Mouse (Mus musculus): ENCODE data around the gene Fgf22. TPM values are rescaled to one million over a fixed set of nuclear protein-coding genes. Genes with fewer than 3 reads are reported as not detected.

Gene Fgf22
- polyA plus RNA-seq, 1 experiment from 2014 or later = 0.30 TPM

DNA sequence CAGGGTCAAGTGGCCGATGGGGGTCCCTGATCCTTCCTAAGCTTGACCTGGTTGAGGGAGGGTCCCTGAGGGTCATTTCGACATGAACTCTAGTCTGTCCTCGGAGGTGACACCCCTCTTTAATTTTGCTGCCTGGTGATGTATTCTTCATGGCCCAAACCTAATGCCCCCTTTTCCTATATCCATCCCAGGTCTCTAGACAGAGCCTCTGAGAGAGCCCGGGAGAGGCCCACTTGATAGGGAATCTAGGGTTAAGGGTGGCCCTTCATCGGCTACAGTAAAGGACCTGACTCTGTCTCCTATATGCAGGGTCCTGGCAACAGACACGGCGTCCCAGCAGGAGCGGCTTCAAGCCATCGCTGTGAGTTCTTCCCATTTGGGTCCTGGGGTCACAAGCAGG is 51.5 kb downstream of the Fgf22 start:
- TF ChIP-seq CTCF (IDR thresholded peaks at IDR 0.05; ENCODE audit: low read depth) = no peak
- no peak for ATAC-seq (ENCODE audit: insufficient read depth)
- no peak overlapping the region for H3K4me2 ChIP-seq
- H3K4me3 ChIP-seq (ENCODE audit: low read depth, low read length) = no peak overlapping the region
- H3K27me3 ChIP-seq (ENCODE audit: insufficient read depth, low read length) = no peaks in the 10 kb centered on the region
- no peak for DNase-seq
- H3K4me1 ChIP-seq (ENCODE audit: insufficient read depth) = peaks cover 13% of the 10 kb centered on the region
- no peaks in the 10 kb centered on the region for H3K9me3 ChIP-seq (ENCODE audit: low read depth, low read length)
- peaks cover 19% of the 10 kb centered on the region for H3K36me3 ChIP-seq (ENCODE audit: insufficient read depth)
- H3K27ac ChIP-seq (ENCODE audit: low read depth) = no peak overlapping the region
- no peak overlapping the region for H3K9ac ChIP-seq
- 83% methylated on average over 9 of the region's 9 CpGs for WGBS

DNA sequence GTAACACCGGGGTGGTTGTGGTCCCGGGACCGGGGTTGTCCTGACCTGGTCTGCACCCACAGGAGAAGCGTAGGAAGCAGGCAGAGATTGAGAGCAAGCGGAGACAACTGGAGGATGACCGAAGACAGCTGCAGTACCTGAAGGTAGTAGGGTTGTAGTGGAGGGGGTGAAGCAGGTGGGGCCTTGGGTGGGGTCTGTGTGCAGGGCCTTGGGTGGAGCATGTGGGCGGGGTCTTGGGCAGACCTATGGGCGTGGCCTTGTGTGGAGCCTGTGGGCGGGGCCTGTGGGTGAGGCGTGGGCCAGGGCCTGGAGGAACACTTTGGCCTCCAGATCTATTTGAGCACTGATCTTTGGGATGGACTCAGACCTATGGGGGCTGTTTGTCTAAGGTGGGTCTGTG is 52.1 kb downstream of the Fgf22 start:
- DNase-seq = no peak
- WGBS = 73% methylated on average over 10 of the region's 10 CpGs
- Histone ChIP-seq H3K27ac (ENCODE audit: low read depth) (peak overlapping the region; percentile 18; the same call in 1 of the 2 replicates), H3K36me3 (ENCODE audit: insufficient read depth) (peaks cover 23% of the 10 kb centered on the region), H3K4me1 (ENCODE audit: insufficient read depth) (peaks cover 12% of the 10 kb centered on the region), H3K27me3 (ENCODE audit: insufficient read depth, low read length) (no peaks in the 10 kb centered on the region), H3K4me2 (no peak overlapping the region), H3K9ac (no peak overlapping the region), H3K4me3 (ENCODE audit: low read depth, low read length) (no peak overlapping the region), H3K9me3 (ENCODE audit: low read depth, low read length) (no peaks in the 10 kb centered on the region)
- TF ChIP-seq CTCF (IDR thresholded peaks at IDR 0.05; ENCODE audit: low read depth) = no peak
- ATAC-seq (ENCODE audit: insufficient read depth) = no peak

- peak; percentile 15; the same call in 1 of the 2 replicates for ATAC-seq (ENCODE audit: insufficient read depth)
- peak; percentile 41 for DNase-seq
- Histone ChIP-seq H3K36me3 (ENCODE audit: insufficient read depth) (peaks cover 26% of the 10 kb centered on the region), H3K27me3 (ENCODE audit: insufficient read depth, low read length) (no peaks in the 10 kb centered on the region), H3K4me3 (ENCODE audit: low read depth, low read length) (no peak overlapping the region), H3K27ac (ENCODE audit: low read depth) (peak overlapping the region; percentile 77; the same call in 1 of the 2 replicates), H3K4me1 (ENCODE audit: insufficient read depth) (peaks cover 4% of the 10 kb centered on the region), H3K4me2 (no peak overlapping the region), H3K9me3 (ENCODE audit: low read depth, low read length) (no peaks in the 10 kb centered on the region), H3K9ac (no peak overlapping the region)
- no peak for TF ChIP-seq CTCF (IDR thresholded peaks at IDR 0.05; ENCODE audit: low read depth)
- 66% methylated on average over 11 of the region's 11 CpGs for WGBS
Observed at GRCm38 (mm10) chr10:79807826-79808225, 53.0 kb downstream of the Fgf22 start.

Other genes with a start within 250 kb of the Fgf22 start
- gene Plpp2, start 221.3 kb upstream of the Fgf22 start, polyA plus RNA-seq (2014; fragmentation: Nextera tagmentation; extraction: Ambion mirVana) = 34.9 and 37.1 TPM in 2 replicates
- gene Mier2, start 199.9 kb upstream of the Fgf22 start, polyA plus RNA-seq (2014; fragmentation: Nextera tagmentation; extraction: Ambion mirVana) = 49.6 and 55.3 TPM in 2 replicates
- gene Theg, start 167.7 kb upstream of the Fgf22 start, polyA plus RNA-seq (2014; fragmentation: Nextera tagmentation; extraction: Ambion mirVana) = not detected in 2 replicates
- not detected in 2 replicates for gene C2cd4c, start 141.1 kb upstream of the Fgf22 start, polyA plus RNA-seq (2014; fragmentation: Nextera tagmentation; extraction: Ambion mirVana)
- 5.8 and 7.1 TPM in 2 replicates for gene Shc2, start 117.2 kb upstream of the Fgf22 start, polyA plus RNA-seq (2014; fragmentation: Nextera tagmentation; extraction: Ambion mirVana)
- gene Odf3l2, start 109.3 kb upstream of the Fgf22 start, polyA plus RNA-seq (2014; fragmentation: Nextera tagmentation; extraction: Ambion mirVana) = not detected in 2 replicates
- gene Madcam1, start 90.5 kb upstream of the Fgf22 start, polyA plus RNA-seq (2014; fragmentation: Nextera tagmentation; extraction: Ambion mirVana) = 0.93 and 1.2 TPM in 2 replicates
- gene Tpgs1, start 85.7 kb upstream of the Fgf22 start, polyA plus RNA-seq (2014; fragmentation: Nextera tagmentation; extraction: Ambion mirVana) = 56.4 and 62.4 TPM in 2 replicates
- gene Cdc34, start 72.9 kb upstream of the Fgf22 start, polyA plus RNA-seq (2014; fragmentation: Nextera tagmentation; extraction: Ambion mirVana) = 88.2 and 92.9 TPM in 2 replicates
- 0.24 and 0.84 TPM in 2 replicates for gene Gzmm, start 66.1 kb upstream of the Fgf22 start, polyA plus RNA-seq (2014; fragmentation: Nextera tagmentation; extraction: Ambion mirVana)
- gene Bsg, start 50.6 kb upstream of the Fgf22 start, polyA plus RNA-seq (2014; fragmentation: Nextera tagmentation; extraction: Ambion mirVana) = 842 and 871 TPM in 2 replicates
- 0.14 TPM in 1 of 2 replicates, not detected in the other for gene Hcn2, start 38.4 kb upstream of the Fgf22 start, polyA plus RNA-seq (2014; fragmentation: Nextera tagmentation; extraction: Ambion mirVana)
- 44.2 and 44.6 TPM in 2 replicates for gene Polrmt, start 8.5 kb upstream of the Fgf22 start, polyA plus RNA-seq (2014; fragmentation: Nextera tagmentation; extraction: Ambion mirVana)
- gene Rnf126, start 11.9 kb downstream of the Fgf22 start, polyA plus RNA-seq (2014; fragmentation: Nextera tagmentation; extraction: Ambion mirVana) = 107 and 123 TPM in 2 replicates
- 12.2 and 12.4 TPM in 2 replicates for gene Fstl3, start 22.2 kb downstream of the Fgf22 start, polyA plus RNA-seq (2014; fragmentation: Nextera tagmentation; extraction: Ambion mirVana)
- gene Prss57, start 35.9 kb downstream of the Fgf22 start, polyA plus RNA-seq (2014; fragmentation: Nextera tagmentation; extraction: Ambion mirVana) = 0.11 TPM in 1 of 2 replicates, not detected in the other
- gene Palm, start 38.5 kb downstream of the Fgf22 start, polyA plus RNA-seq (2014; fragmentation: Nextera tagmentation; extraction: Ambion mirVana) = 68.1 and 72.4 TPM in 2 replicates
- 5.0 and 6.1 TPM in 2 replicates for gene Misp, start 65.9 kb downstream of the Fgf22 start, polyA plus RNA-seq (2014; fragmentation: Nextera tagmentation; extraction: Ambion mirVana)
- 355 and 366 TPM in 2 replicates for gene Ptbp1, start 99.4 kb downstream of the Fgf22 start, polyA plus RNA-seq (2014; fragmentation: Nextera tagmentation; extraction: Ambion mirVana)
- 3.5 and 3.7 TPM in 2 replicates for gene Prtn3, start 119.4 kb downstream of the Fgf22 start, polyA plus RNA-seq (2014; fragmentation: Nextera tagmentation; extraction: Ambion mirVana)
- gene Plppr3, start 119.6 kb downstream of the Fgf22 start, polyA plus RNA-seq (2014; fragmentation: Nextera tagmentation; extraction: Ambion mirVana) = 31.3 and 37.4 TPM in 2 replicates
- gene Elane, start 131.2 kb downstream of the Fgf22 start, polyA plus RNA-seq (2014; fragmentation: Nextera tagmentation; extraction: Ambion mirVana) = 0.18 and 0.26 TPM in 2 replicates
- not detected in 2 replicates for gene Cfd, start 135.8 kb downstream of the Fgf22 start, polyA plus RNA-seq (2014; fragmentation: Nextera tagmentation; extraction: Ambion mirVana)
- 55.5 and 58.7 TPM in 2 replicates for gene Med16, start 153.8 kb downstream of the Fgf22 start, polyA plus RNA-seq (2014; fragmentation: Nextera tagmentation; extraction: Ambion mirVana)
- gene Gm26602, start 155.8 kb downstream of the Fgf22 start, polyA plus RNA-seq (2014; fragmentation: Nextera tagmentation; extraction: Ambion mirVana) = 4.1 TPM in 1 of 2 replicates, not detected in the other
- 0.70 and 1.2 TPM in 2 replicates for gene Kiss1r, start 161.9 kb downstream of the Fgf22 start, polyA plus RNA-seq (2014; fragmentation: Nextera tagmentation; extraction: Ambion mirVana)
- gene R3hdm4, start 166.1 kb downstream of the Fgf22 start, polyA plus RNA-seq (2014; fragmentation: Nextera tagmentation; extraction: Ambion mirVana) = 127 and 132 TPM in 2 replicates
- 5.1 and 5.4 TPM in 2 replicates for gene Arid3a, start 172.0 kb downstream of the Fgf22 start, polyA plus RNA-seq (2014; fragmentation: Nextera tagmentation; extraction: Ambion mirVana)
- gene Wdr18, start 205.1 kb downstream of the Fgf22 start, polyA plus RNA-seq (2014; fragmentation: Nextera tagmentation; extraction: Ambion mirVana) = 113 and 124 TPM in 2 replicates
- 0.30 and 0.41 TPM in 2 replicates for gene Grin3b, start 215.6 kb downstream of the Fgf22 start, polyA plus RNA-seq (2014; fragmentation: Nextera tagmentation; extraction: Ambion mirVana)
- gene Tmem259, start 229.3 kb downstream of the Fgf22 start, polyA plus RNA-seq (2014; fragmentation: Nextera tagmentation; extraction: Ambion mirVana) = 19.3 and 23.4 TPM in 2 replicates
- gene Cnn2, start 233.5 kb downstream of the Fgf22 start, polyA plus RNA-seq (2014; fragmentation: Nextera tagmentation; extraction: Ambion mirVana) = 354 and 364 TPM in 2 replicates
- 3.0 and 3.5 TPM in 2 replicates for gene Abca7, start 241.4 kb downstream of the Fgf22 start, polyA plus RNA-seq (2014; fragmentation: Nextera tagmentation; extraction: Ambion mirVana)